Mouse (Mus musculus) urinary bladder, postnatal 25 days (tissue): ENCODE measurements around the gene Als2.
A peak's percentile ranks its signal among the peaks of the same experiment; 100 is the strongest.

Experiments used
- DNase-seq: peaks from one replicate; pipeline ENCODE4 v3.0.0; 2022; ENCODE audit warnings: low spot score

The Als2 gene

DNA sequence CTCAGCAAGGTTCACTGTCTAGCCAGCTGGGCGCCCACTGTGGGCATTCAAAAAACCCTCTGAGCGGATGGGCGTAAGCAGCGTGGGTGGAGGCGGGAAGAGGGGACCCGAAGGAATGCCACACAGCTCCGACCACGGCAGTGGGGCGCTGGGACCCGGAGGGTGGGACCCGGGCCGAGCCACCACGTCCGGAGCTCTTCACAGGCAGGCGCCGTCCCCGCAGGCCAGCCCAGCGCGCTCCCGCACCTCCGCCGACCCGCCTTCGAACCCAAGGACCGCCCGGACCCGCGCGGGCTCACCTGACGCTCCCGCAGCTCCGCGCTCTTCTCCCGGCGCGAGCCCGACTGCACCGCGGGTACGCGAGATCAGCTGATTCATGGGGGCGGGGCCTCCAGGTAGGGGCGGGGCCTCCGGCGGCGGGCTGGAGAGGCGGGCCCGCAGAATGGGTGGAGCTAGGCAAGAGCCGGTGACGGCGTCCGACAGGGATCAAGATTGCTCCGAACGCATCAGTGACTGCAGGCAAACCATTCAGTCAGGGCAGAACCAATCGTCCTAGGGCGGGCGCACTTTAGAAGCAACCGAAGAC lies at the start of gene Als2:
TSS of gene Als2 (minus strand) at position 376 of the 586 bp plus-strand sequence.
- DNase-seq, result peak; percentile 99

DNA sequence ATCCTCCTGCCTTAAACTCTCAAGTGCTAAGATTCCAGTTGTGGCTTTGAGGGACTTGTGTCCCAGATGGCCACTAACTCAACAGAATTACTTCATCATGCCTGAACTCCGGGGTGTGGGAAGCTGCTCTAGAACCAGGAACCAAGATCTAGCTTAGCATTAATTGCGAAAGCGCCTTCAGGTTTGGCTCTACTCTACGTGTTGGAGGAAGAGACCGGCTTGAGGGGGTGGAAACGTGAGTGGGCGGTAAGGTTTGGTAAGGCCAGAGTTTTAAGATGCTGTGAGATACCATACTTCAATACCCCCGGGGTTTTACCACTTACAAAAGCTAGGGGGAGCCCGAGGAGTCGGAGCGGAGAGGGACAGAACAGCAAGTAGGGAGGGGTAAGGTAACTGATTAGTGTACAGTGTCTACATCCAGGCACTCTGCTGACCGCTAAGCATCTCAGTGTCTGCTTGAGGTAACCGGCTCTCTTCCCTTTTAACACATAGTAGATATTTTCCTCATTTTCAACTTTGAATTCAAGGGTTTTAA lies 49.4 kb upstream of the Als2 start:
- DNase-seq, result no peak

- DNase-seq, result no peak
Measured at GRCm38 (mm10) chr1:59285880-59286279, 48.8 kb upstream of the Als2 start.

- no peak for DNase-seq
Measured at GRCm38 (mm10) chr1:59272189-59272588, 35.2 kb upstream of the Als2 start.

GRCm38 (mm10) chr1:59269951-59270689 lies 33.1 kb upstream of the Als2 start:
- DNase-seq, result no peak

GRCm38 (mm10) chr1:59269466-59269865 lies 32.4 kb upstream of the Als2 start:
- no peak for DNase-seq

- DNase-seq, result no peak
Measured at GRCm38 (mm10) chr1:59268931-59269330, 31.9 kb upstream of the Als2 start.

DNA sequence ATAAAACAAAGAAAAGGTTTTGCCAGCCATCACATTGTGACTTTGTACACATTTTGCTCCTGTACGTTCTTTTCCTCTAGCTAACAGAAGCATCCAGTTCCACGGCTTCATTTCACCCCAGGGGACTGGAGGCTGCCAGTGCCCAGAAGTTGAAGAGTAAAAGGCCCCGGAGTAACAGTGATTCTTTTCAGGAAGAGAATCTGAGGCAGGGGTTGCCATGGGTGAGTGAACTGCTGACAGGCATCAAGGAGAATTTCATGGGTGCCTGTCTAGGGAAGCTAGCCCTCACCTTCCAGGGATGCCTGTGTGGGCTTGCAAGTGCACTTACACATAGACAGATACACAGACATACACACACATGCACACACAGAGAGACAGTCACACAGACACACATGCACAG lies 20.7 kb upstream of the Als2 start:
- DNase-seq, result no peak

DNA sequence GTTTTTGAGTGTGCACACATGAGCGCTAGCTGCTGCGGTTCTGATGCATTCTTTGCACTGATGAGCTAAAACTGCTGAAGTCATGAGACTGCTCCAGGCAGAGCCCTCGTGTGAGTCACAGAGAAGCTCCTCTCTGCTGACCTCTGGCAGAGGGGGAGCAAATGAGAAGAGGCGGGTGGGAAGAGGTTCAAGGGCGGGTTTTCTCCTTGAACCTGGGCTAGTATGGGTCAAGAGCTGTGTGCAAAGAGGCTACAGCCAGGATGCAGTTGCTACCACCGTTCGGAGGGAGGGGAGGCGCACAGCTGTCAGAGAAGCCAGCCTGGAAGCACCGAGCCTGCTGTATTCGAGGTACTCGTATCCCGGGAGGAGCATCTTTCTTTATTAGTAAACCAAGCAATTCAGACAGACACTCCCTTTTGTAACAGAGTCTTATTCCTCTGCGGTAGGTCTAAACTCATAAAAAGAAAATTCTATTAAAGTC lies 19.8 kb upstream of the Als2 start, which contains the start of gene Cdk15:
TSS of gene Cdk15 (plus strand) at position 156 of the 481 bp plus-strand sequence.
- DNase-seq, result peak; percentile 7

DNA sequence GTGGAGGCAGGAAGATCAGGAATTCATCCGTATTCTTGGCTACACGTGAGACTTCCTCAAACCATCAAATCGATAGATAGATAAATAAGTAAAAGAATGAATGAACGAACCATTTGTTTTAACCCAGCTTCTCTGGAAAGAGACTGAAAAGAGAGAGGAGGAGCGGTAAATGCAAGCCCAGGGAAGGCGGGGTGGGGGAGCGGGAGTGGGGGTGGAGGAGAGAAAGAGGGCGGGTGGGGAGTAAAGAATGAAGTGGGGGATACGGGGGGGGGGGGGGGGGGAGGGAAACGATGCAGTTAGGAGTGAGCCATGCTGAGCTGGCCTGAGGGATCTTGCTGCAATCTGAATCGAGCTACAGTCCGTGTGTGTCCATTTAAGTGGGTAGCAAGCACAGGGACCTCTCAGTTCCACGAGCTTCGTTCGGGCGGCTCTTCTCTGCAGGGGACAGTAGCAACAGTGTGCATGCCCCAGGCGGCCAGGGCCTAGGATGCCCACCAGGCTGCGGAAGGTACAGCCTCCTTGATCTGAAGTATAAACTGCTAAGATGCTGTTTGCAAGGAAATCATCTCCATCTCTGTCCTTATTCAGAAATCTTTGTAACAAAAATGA lies 16.4 kb upstream of the Als2 start:
- no peak for DNase-seq

DNA sequence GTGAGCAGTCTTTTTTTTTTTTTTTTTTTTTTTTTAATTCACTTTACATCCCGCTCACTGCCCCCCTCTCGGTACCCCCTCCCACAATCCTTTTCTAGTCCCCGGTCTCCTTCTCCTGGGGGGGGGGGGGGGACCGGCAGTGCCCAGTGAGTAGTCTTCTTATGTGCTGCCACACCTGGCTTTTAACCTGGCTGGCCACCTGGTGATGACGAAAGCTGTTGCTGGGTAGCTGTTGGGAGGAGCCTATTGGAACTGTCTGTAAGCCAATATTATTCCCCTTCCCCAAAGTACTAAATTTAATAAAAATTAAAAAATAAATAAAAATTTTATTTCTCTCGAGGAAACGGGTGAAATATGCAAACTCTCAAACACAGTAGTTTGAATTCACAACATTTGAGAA lies 15.7 kb upstream of the Als2 start:
- DNase-seq, result peak; percentile 20

- peak; percentile 38 for DNase-seq
Measured at GRCm38 (mm10) chr1:59247602-59248001, 10.6 kb upstream of the Als2 start.

DNA sequence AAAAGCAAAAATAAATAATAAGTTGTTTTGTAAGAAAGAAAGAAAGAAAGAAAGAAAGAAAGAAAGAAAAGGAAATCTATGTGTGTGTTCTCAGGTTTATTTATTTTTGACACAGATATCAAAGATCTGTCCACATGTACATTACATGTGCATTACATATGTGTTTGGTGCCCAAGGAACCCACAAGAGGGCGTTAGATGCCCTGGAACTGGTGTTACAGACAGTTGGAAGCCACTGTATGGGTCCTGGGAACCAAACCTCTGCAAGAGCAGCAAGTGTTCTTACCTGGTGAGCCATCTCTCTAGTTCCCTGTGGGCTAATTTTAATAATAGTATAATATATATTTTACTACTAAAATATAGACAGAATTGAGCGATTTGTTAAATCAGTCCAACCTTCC lies 6.7 kb upstream of the Als2 start:
- no peak for DNase-seq

- peak; percentile 57 for DNase-seq
Measured at GRCm38 (mm10) chr1:59237614-59238211, 682 bp upstream of the Als2 start.

DNA sequence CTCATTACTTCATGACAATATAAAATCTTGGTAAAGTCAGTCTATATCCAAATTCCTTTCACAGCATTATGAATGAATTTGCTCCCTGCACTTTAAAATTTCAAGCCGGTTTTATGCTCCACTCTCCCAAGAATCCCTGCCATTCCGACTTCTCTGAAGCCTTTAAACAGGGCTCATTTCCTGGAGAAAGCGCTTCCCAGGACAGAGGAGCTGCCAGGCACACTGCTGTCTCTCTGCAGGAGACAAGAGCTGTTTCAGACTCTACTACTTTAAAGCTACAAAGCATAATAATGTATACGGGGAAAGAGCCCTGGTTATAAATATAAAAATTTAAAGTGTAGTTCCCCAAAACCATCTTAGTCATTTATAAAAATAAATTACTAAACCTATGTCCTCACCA lies 7.8 kb downstream of the Als2 start:
- DNase-seq, result no peak

- DNase-seq, result no peak
Measured at GRCm38 (mm10) chr1:59228552-59228951, 8.5 kb downstream of the Als2 start.

DNA sequence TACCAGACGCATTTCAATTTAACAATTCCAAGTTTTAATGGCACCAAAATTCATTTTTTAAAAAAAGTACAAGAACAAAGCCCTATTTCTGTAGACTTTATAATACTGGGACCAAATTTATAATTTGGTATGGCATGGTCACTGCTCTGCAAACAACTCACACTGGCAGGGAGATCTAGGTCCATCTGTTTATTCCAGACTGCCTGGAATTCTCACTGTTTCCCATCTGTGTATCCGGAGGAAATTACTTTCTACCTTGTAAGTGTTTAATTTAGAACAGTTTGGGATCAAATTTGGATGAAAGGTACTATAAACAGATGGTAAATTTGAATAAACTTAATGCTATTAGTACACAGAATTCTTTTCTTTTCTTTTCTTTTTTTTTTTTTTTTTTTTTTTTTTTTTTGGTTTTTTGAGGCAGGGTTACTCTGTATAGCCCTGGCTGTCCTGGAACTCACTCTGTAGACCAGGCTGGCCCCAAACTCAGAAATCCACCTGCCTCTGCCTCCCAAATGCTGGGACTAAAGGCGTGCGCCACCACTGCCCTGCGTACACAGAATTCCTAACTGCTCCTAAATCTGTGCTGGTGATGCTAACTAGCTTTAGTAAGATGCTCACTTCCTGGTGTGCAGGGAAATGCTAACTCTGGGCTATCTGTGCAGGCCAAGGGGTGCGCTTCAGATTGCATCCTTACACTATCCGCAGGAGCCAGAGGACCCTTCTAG lies 14.8 kb downstream of the Als2 start:
- no peak for DNase-seq

- no peak for DNase-seq
Measured at GRCm38 (mm10) chr1:59221591-59221990, 15.4 kb downstream of the Als2 start.

- no peak for DNase-seq
Measured at GRCm38 (mm10) chr1:59220371-59220770, 16.7 kb downstream of the Als2 start.

- DNase-seq, result no peak
Measured at GRCm38 (mm10) chr1:59215446-59215845, 21.6 kb downstream of the Als2 start.

DNA sequence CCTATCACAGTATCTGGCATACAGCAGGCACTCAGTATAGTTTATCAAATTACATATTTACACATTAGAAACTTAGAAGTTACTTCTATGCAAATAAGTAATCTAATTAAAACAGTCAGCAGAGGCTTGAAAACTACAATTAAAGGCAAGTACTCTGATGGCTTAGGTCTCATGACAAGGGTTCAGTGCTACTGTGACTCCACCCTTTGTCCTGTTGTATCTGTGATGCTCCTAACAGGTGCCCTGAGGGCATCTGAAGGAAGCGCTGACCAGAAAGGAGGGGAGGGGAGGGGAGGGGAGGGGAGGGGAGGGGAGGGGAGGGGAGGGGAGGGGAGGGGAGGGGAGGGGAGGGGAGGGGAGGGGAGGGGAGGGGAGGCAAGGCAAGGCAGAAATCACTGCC lies 24.1 kb downstream of the Als2 start:
- DNase-seq, result no peak
